Mouse (Mus musculus) liver, embryonic 14.5 days (tissue): ENCODE results near the gene Mrpl37. TPM values are rescaled to one million over a fixed set of nuclear protein-coding genes. Genes with fewer than 3 reads are reported as not detected.

Experiments used
- ATAC-seq: fragments of 200-750 bp; cut with Nextera tagmentation; 2 replicates; pipeline ENCODE4 v1.8.0; 2017; ENCODE audit warnings: moderate number of reproducible peaks, mild to moderate bottlenecking, moderate library complexity; ENCODE audit not compliant: insufficient read depth
- DNase-seq, 3 experiments: peaks; one replicate each; pipeline ENCODE4 v3.0.0-alpha.2; 2012 to 2013; ENCODE audit warnings: low read depth in 3 of 3, low spot score in 3 of 3
- H3K27ac ChIP-seq: fragments of 300-500 bp; sonication (generic); 2 replicates; pipeline ENCODE4 v1.5.1; 2014; ENCODE audit warnings: moderate library complexity, mild to moderate bottlenecking, control low read depth, inconsistent platforms
- H3K27me3 ChIP-seq: fragments of 300-500 bp; sonication (generic); 2 replicates; pipeline ENCODE4 v1.6.1; 2014; ENCODE audit warnings: mild to moderate bottlenecking, low read length, moderate library complexity; ENCODE audit not compliant: control insufficient read depth, insufficient read depth
- H3K36me3 ChIP-seq: fragments of 300-500 bp; sonication (generic); replicated peaks from 2 replicates; pipeline ENCODE4 v1.6.1; 2014; ENCODE audit warnings: low read depth; ENCODE audit not compliant: control insufficient read depth, insufficient read depth
- H3K4me1 ChIP-seq, 2 experiments: fragments of 200-500 bp in 1 of 2; fragments of 300-500 bp in 1 of 2; sonication (generic) in 1 of 2; replicated peaks; 2 replicates each; pipeline ENCODE4 v1.6.1; 2012 to 2014; ENCODE audit warnings: antibody characterized with exemption in 1 of 2, inconsistent platforms in 1 of 2, low read length in 1 of 2; ENCODE audit not compliant: control insufficient read depth in 2 of 2, insufficient read depth in 2 of 2
- H3K4me2 ChIP-seq: fragments of 300-500 bp; sonication (generic); 2 replicates; pipeline ENCODE4 v1.6.1; 2014; ENCODE audit warnings: low read depth, mild to moderate bottlenecking, control low read depth, moderate library complexity
- H3K4me3 ChIP-seq, 2 experiments: fragments of 200-500 bp in 1 of 2; fragments of 300-500 bp in 1 of 2; sonication (generic) in 1 of 2; 2 replicates each; pipeline ENCODE4 v1.5.1; 2012 to 2014; ENCODE audit warnings: low read depth in 2 of 2, low read length in 2 of 2, mild to moderate bottlenecking in 2 of 2, control low read depth in 1 of 2, inconsistent platforms in 1 of 2, moderate library complexity in 1 of 2; ENCODE audit not compliant: insufficient read depth in 1 of 2
- H3K9ac ChIP-seq: fragments of 300-500 bp; sonication (generic); replicated peaks from 2 replicates; pipeline ENCODE4 v1.6.1; 2014; ENCODE audit warnings: mild to moderate bottlenecking, control low read depth, moderate library complexity
- H3K9me3 ChIP-seq: fragments of 300-500 bp; sonication (generic); 2 replicates; pipeline ENCODE4 v1.6.1; 2016; ENCODE audit warnings: low read length, mixed read lengths; ENCODE audit not compliant: control insufficient read depth
- CTCF ChIP-seq: IDR thresholded peaks from 2 replicates; pipeline ENCODE4 v1.5.1; 2016; ENCODE audit warnings: antibody characterized with exemption, low read depth, control low read depth
- EP300 ChIP-seq: IDR thresholded peaks from 2 replicates; pipeline ENCODE4 v1.6.1; 2016; ENCODE audit warnings: antibody characterized with exemption, low read depth
- WGBS: fragments of 180-500 bp; shearing (Covaris S2); extraction: QIAGEN DNeasy Blood & Tissue Kit; methylation state at CpG from one replicate; pipeline ENCODE4 v1.1.7; 2014; ENCODE audit not compliant: insufficient replicate concordance; 5-methylcytosine and 5-hydroxymethylcytosine counted together
- polyA plus RNA-seq, 2 experiments: library from polyadenylated mRNA; depleted of rRNA in 1 of 2; stranded (reverse) in 1 of 2; unstranded in 1 of 2; fragments of >200 nt; fragmentation: Nextera tagmentation in 1 of 2; extraction: Ambion mirVana in 1 of 2; gene quantifications; 2 replicates each; pipeline versions ENCODE4 v1.2.1 to v1.2.3; 2012 to 2014

Gene Mrpl37
- polyA plus RNA-seq, 2 experiments, result 36.4 to 57.9 TPM

DNA sequence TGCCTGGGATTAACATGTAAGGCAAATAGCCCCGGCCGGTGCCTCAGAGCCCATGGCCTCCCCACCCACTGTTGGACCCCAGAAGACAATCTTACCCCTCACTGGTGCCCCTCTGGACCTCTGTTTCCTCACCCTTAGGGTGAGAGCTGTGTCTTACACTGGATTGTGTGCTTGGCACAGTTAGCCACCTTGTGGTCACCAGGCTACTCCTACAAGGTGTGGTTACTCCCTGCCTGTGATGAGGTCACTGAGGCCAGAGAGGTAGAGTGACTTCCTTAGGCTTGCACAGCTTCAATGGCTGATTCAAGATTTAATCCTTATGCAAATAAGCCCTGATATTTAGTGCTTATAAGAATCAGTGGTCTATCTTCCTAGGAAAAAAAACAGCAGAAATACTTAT lies 29.7 kb downstream of the Mrpl37 start:
- H3K36me3 ChIP-seq, result peaks cover 51% of the 10 kb centered on the region
- 90% methylated on average over 2 of the region's 2 CpGs for WGBS
- H3K9me3 ChIP-seq, result no peaks in the 10 kb centered on the region
- DNase-seq (no peak), ATAC-seq (no peak)
- no peaks in the 10 kb centered on the region for H3K4me1 ChIP-seq
- no peak overlapping the region for H3K4me2 ChIP-seq
- TF ChIP-seq EP300, result no peak
- TF ChIP-seq CTCF, result 0 out of 2 replicates have a peak, but pooled peaks have one; percentile 16
- no peak overlapping the region for H3K4me3 ChIP-seq
- no peak overlapping the region for H3K27ac ChIP-seq
- H3K9ac ChIP-seq, result no peak overlapping the region
- no peaks in the 10 kb centered on the region for H3K27me3 ChIP-seq

DNA sequence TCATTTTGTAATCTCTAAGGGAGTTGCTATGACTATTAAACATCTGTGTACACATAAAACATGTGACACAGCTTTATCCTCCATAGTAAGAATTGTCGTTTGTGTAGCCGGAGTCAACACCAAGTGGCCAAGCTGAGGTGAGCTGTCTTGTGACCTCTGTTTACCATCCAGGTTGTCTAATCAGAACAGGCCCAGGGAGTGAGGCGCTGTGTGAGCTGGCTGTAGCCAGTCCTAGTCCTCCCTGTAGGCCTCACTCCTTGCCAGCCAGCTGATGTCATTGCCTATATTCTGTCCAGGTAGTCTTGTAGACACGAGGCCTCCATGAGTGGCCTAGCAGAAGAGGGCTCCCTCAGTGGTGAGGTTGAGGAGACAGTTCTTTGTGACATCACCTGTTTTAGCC lies 31.0 kb downstream of the Mrpl37 start:
- WGBS, result 84% methylated on average over 4 of the region's 4 CpGs

DNA sequence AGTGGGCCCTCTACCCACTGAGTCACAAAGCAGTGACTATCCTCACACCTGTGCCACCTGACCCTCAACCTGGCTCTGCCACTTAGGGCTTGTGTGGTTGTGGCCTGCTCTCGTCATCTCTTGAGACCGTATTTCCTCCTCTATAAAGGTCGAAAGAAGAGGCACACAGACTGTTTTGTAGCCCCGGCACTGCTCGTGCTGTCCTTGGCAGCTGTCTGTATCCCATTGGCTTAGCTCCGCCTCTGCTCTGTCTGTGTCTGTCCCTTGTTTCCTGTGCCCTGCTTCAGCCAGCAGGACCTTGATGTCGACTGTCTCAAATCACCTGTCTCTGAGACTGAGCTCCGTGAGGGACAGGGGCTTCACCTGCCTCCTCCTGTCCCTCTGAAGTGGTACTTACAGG lies 40.2 kb downstream of the Mrpl37 start:
- Histone ChIP-seq H3K27ac (no peak overlapping the region), H3K36me3 (peaks cover 12% of the 10 kb centered on the region), H3K9ac (no peak overlapping the region), H3K9me3 (no peaks in the 10 kb centered on the region), H3K4me3 (no peak overlapping the region), H3K27me3 (no peaks in the 10 kb centered on the region), H3K4me2 (no peak overlapping the region), H3K4me1 (no peaks in the 10 kb centered on the region)
- 70% methylated on average over 8 of the region's 8 CpGs for WGBS
- TF ChIP-seq CTCF, result no peak
- TF ChIP-seq EP300, result no peak
- ATAC-seq, result no peak
- no peak for DNase-seq

More for the DNA sequence above, 31.0 kb downstream of the Mrpl37 start:
- peaks cover 47% of the 10 kb centered on the region for H3K36me3 ChIP-seq
- no peaks in the 10 kb centered on the region for H3K4me1 ChIP-seq
- H3K4me3 ChIP-seq, result no peak overlapping the region
- DNase-seq (no peak), ATAC-seq (peak; percentile 22; the same call in 1 of the 2 replicates)
- no peaks in the 10 kb centered on the region for H3K9me3 ChIP-seq
- TF ChIP-seq EP300 (no peak), CTCF (no peak)
- H3K27me3 ChIP-seq, result no peaks in the 10 kb centered on the region
- H3K9ac ChIP-seq, result no peak overlapping the region
- H3K4me2 ChIP-seq, result no peak overlapping the region
- H3K27ac ChIP-seq, result no peak overlapping the region

DNA sequence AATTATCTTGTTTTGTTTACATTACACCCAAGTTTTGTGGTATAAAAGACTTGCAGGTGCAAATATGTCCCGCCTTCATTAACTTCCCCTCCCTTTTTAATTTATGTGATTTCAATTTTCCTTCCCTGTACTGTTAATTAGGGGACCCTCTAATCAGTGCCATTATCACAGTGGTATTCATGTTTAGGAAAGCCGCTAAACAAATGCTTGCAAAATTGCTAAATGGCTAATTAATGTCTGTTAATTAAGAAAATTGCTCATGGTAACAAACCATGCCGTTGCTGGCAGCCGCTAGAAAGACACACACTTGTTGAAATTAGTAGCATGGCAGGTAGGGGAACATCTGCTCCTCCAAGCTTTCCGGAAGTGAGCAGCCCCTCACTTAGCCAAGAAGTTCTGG lies 41.3 kb downstream of the Mrpl37 start:
- 90% methylated on average over 5 of the region's 5 CpGs for WGBS
- Histone ChIP-seq H3K4me3 (no peak overlapping the region), H3K27me3 (no peaks in the 10 kb centered on the region), H3K9me3 (no peaks in the 10 kb centered on the region), H3K4me1 (peaks cover 0 to 4% of the 10 kb centered on the region in 2 experiments; a peak in 2 of 4 replicates), H3K36me3 (peaks cover 6% of the 10 kb centered on the region), H3K27ac (no peak overlapping the region), H3K4me2 (no peak overlapping the region), H3K9ac (no peak overlapping the region)
- no peak for DNase-seq
- ATAC-seq, result no peak
- TF ChIP-seq CTCF, result no peak
- TF ChIP-seq EP300, result no peak

DNA sequence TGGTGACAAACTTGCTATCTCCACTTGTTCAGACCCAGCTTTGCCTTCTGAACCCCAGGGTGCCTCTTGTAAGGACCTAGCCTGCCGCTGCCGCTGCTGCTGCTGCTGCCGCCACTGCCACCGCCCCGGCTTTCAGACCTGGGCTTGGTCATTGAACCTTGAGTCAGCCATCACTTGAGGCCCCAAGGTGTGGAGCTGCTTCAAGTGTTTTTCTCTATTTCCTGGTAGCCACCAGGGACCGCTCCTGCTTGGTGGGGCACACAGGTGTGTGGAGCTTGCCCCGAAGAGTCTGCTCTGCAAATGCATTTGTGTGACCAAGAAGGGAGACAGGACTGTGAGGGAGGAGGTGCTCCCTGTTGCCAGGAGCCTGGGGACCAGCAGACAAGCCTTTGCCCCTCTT lies 41.8 kb downstream of the Mrpl37 start:
- DNase-seq (no peak), ATAC-seq (no peak)
- Histone ChIP-seq H3K9me3 (no peaks in the 10 kb centered on the region), H3K36me3 (peaks cover 6% of the 10 kb centered on the region), H3K4me3 (no peak overlapping the region), H3K27ac (no peak overlapping the region), H3K4me2 (no peak overlapping the region), H3K4me1 (peaks cover 0 to 5% of the 10 kb centered on the region in 2 experiments; a peak in 2 of 4 replicates), H3K9ac (no peak overlapping the region), H3K27me3 (no peaks in the 10 kb centered on the region)
- WGBS, result 90% methylated on average over 7 of the region's 7 CpGs
- no peak for TF ChIP-seq CTCF
- no peak for TF ChIP-seq EP300
